Mouse (Mus musculus): ENCODE measurements around the gene Tmem63b. TPM values are rescaled to one million over a fixed set of nuclear protein-coding genes. Genes with fewer than 3 reads are reported as not detected.
A peak's percentile ranks its signal among the peaks of the same experiment; 100 is the strongest.

The Tmem63b gene
- total and polyA plus RNA-seq, 2 experiments from 2014 or later: 139 to 252 TPM

DNA sequence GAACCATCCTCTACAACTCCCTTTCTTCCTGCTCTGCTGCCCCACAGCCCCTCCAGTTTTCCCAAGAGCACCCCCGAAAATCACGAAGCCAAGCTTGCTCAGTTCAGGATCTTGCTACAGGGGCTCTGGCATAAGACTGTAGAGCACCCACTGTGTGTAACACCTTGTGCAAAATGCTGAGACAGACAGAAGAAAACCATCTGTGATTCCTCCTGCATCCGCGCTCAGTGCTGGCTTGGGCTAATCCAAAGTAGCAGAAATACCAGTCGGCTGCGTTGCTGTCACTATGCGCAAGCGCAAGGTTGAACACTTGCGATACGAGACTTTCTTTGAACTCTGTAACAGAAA is 37.8 kb upstream of the Tmem63b start:
- H3K4me3 ChIP-seq (ENCODE audit: low read length): no peak overlapping the region

DNA sequence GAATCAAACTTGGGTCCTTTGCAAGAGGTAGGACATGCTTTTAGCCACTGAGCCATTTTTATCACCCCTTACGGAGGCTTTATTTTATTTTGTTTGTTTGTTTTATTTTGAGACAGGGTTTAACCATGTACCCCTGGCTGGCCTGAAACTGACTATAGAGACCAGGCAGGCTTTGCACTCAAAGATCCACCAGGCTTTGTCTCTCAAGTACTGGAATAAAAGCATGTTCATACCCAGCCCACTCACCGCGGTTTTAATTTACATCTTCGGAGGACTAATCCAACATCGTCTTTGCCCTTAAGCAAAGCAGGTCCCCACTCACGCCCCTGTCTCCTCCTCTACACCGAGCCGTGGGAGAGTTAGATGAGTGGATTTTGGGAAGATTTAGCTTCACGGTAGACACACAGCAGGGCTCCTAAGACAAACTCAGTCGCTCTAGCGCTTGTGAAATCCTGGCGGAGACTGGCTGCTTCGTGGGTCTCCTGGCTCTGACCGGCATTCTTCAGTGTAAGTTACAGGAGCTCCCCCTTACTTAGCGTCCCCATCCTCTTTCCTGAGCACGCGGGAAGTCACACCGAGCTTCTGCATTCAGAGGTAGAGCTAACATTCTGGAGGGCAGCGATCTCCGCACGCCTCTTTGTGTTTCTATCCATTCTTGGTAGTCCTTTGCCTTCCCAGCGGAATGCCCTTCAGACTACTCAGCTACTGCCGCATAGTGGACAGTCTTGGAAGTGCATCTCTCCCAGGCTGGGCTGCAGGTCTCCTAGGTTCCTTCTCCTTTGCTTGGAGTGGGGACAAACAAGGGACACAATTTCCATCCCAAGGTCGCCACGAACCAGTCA is 37.2 kb upstream of the Tmem63b start:
- 0 out of 2 replicates have a peak, but pooled peaks cover 4% of the 10 kb centered on the region for H3K4me1 ChIP-seq (ENCODE audit: insufficient read depth, low read length)
- WGBS: 3% methylated on average over 25 of the region's 25 CpGs
- H3K36me3 ChIP-seq (ENCODE audit: insufficient read depth, low read length): no peaks in the 10 kb centered on the region
- H3K4me3 ChIP-seq (ENCODE audit: low read length): peak overlapping the region; percentile 50
- peak; percentile 100 for TF ChIP-seq CTCF (IDR thresholded peaks at IDR 0.05; ENCODE audit: low read depth)
- no peaks in the 10 kb centered on the region for H3K27me3 ChIP-seq (ENCODE audit: insufficient read depth, low read length)
- peak overlapping the region; percentile 62 for H3K9ac ChIP-seq (replicated peaks; ENCODE audit: low read length)
- ATAC-seq (peak; percentile 60), DNase-seq (ENCODE audit: low spot score) (peak; percentile 94)
- H3K27ac ChIP-seq: peak overlapping the region; percentile 79
- peak overlapping the region; percentile 80 for H3K4me2 ChIP-seq (ENCODE audit: low read depth, low read length)
- H3K9me3 ChIP-seq (ENCODE audit: low read length): no peaks in the 10 kb centered on the region

More for the DNA sequence above, 37.8 kb upstream of the Tmem63b start:
- no peak for DNase-seq (ENCODE audit: low spot score)
- no peak for TF ChIP-seq CTCF (IDR thresholded peaks at IDR 0.05; ENCODE audit: low read depth)
- ATAC-seq: peak; percentile 24; the same call in 1 of the 2 replicates
- H3K36me3 ChIP-seq (ENCODE audit: insufficient read depth, low read length): no peaks in the 10 kb centered on the region
- H3K4me2 ChIP-seq (ENCODE audit: low read depth, low read length): no peak overlapping the region; the same call in 1 of the 2 replicates
- H3K9ac ChIP-seq (replicated peaks; ENCODE audit: low read length): no peak overlapping the region
- 85% methylated on average over 10 of the region's 10 CpGs for WGBS
- H3K9me3 ChIP-seq (ENCODE audit: low read length): no peaks in the 10 kb centered on the region
- H3K4me1 ChIP-seq (ENCODE audit: insufficient read depth, low read length): 0 out of 2 replicates have a peak, but pooled peaks cover 4% of the 10 kb centered on the region
- no peaks in the 10 kb centered on the region for H3K27me3 ChIP-seq (ENCODE audit: insufficient read depth, low read length)
- peak overlapping the region; percentile 79; the same call in 1 of the 2 replicates for H3K27ac ChIP-seq

DNA sequence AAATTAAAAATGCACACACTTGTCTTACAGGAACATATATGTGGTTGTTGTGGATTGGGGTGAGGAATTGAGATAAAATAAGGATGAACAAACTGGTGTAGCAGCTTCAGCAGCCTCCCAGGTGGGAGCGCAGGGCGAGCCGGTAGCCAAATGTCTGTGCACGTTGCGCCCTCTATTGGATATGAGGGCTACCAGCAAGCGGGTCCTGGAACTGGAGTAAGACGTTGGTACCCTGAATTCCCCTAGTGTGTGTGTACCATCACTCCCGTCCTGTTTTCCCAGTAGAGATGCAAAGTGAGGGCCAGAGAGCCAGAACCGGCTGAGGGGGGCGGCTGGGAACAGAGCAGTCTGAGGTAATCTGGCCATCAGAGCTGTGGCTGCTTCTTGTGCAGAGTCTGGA is 31.6 kb upstream of the Tmem63b start:
- Histone ChIP-seq H3K27me3 (ENCODE audit: insufficient read depth, low read length) (no peaks in the 10 kb centered on the region), H3K27ac (no peak overlapping the region), H3K4me2 (ENCODE audit: low read depth, low read length) (no peak overlapping the region), H3K4me3 (ENCODE audit: low read length) (no peak overlapping the region), H3K4me1 (ENCODE audit: insufficient read depth, low read length) (no peaks in the 10 kb centered on the region), H3K36me3 (ENCODE audit: insufficient read depth, low read length) (no peaks in the 10 kb centered on the region), H3K9ac (replicated peaks; ENCODE audit: low read length) (no peak overlapping the region), H3K9me3 (ENCODE audit: low read length) (no peaks in the 10 kb centered on the region)
- DNase-seq (ENCODE audit: low spot score) (peak; percentile 85), ATAC-seq (peak; percentile 80)
- TF ChIP-seq CTCF (IDR thresholded peaks at IDR 0.05; ENCODE audit: low read depth): peak; percentile 86
- WGBS: 9% methylated on average over 10 of the region's 10 CpGs

GRCm38 (mm10) chr17:45711525-45711924 is 24.8 kb upstream of the Tmem63b start:
- TF ChIP-seq CTCF (IDR thresholded peaks at IDR 0.05; ENCODE audit: low read depth): no peak
- WGBS: 65% methylated on average over 3 of the region's 3 CpGs
- no peak overlapping the region for H3K4me3 ChIP-seq (ENCODE audit: low read length)
- H3K27me3 ChIP-seq (ENCODE audit: insufficient read depth, low read length): no peaks in the 10 kb centered on the region
- no peak overlapping the region for H3K27ac ChIP-seq
- no peak for DNase-seq (ENCODE audit: low spot score)
- ATAC-seq: no peak
- no peak overlapping the region for H3K9ac ChIP-seq (replicated peaks; ENCODE audit: low read length)
- H3K4me2 ChIP-seq (ENCODE audit: low read depth, low read length): no peak overlapping the region
- H3K9me3 ChIP-seq (ENCODE audit: low read length): no peaks in the 10 kb centered on the region
- H3K36me3 ChIP-seq (ENCODE audit: insufficient read depth, low read length): no peaks in the 10 kb centered on the region
- no peaks in the 10 kb centered on the region for H3K4me1 ChIP-seq (ENCODE audit: insufficient read depth, low read length)

DNA sequence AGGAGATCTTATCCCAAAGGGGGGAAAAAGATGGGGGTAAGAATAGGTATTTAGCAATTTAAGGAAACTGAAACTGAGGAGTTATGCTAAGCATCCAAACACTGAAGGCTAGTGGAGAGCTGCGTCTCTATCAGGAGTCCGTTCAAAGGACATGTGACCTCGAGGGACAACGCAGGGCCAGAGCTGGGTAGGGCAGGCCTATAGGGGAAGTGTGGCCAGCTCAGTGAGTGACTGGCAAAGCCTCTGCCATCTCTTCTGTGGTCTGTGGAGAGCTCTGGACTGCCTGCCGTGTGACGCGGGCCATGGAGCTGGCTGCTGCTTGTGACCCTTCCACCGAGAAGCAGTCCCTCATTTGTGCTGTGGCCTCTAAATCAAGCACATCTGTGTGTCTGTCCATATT is 23.7 kb upstream of the Tmem63b start:
- 77% methylated on average over 8 of the region's 8 CpGs for WGBS
- H3K4me1 ChIP-seq (ENCODE audit: insufficient read depth, low read length): no peaks in the 10 kb centered on the region
- no peak for TF ChIP-seq CTCF (IDR thresholded peaks at IDR 0.05; ENCODE audit: low read depth)
- H3K27ac ChIP-seq: no peak overlapping the region
- no peak overlapping the region for H3K4me3 ChIP-seq (ENCODE audit: low read length)
- no peak overlapping the region for H3K9ac ChIP-seq (replicated peaks; ENCODE audit: low read length)
- ATAC-seq: no peak
- H3K36me3 ChIP-seq (ENCODE audit: insufficient read depth, low read length): no peaks in the 10 kb centered on the region
- DNase-seq (ENCODE audit: low spot score): no peak
- H3K9me3 ChIP-seq (ENCODE audit: low read length): no peaks in the 10 kb centered on the region
- no peak overlapping the region for H3K4me2 ChIP-seq (ENCODE audit: low read depth, low read length)
- H3K27me3 ChIP-seq (ENCODE audit: insufficient read depth, low read length): no peaks in the 10 kb centered on the region

DNA sequence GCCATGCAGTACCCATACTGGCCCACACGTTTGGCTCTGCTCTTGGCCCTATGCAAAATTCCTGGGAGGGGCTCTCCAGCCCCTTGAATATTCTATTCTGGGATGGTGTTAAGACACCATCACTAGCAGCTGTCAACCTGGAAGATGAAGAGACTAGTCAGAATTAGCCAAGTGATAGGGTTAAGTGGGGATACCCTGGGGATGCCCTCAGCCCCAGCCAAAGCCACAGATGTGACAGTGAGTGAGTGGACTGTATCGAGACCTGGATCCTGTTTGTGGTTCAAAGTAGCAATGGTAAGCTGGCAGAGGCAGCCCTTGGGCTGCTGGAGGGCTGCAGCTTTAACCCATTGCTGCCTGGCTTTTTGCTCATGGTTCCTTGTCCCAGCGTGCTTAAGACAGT is 23.1 kb upstream of the Tmem63b start:
- H3K9ac ChIP-seq (replicated peaks; ENCODE audit: low read length): no peak overlapping the region
- H3K27me3 ChIP-seq (ENCODE audit: insufficient read depth, low read length): no peaks in the 10 kb centered on the region
- no peak overlapping the region for H3K27ac ChIP-seq
- H3K4me3 ChIP-seq (ENCODE audit: low read length): no peak overlapping the region
- WGBS: 43% methylated on average over 3 of the region's 3 CpGs
- ATAC-seq: no peak
- H3K4me2 ChIP-seq (ENCODE audit: low read depth, low read length): no peak overlapping the region
- no peaks in the 10 kb centered on the region for H3K4me1 ChIP-seq (ENCODE audit: insufficient read depth, low read length)
- no peaks in the 10 kb centered on the region for H3K36me3 ChIP-seq (ENCODE audit: insufficient read depth, low read length)
- no peak for DNase-seq (ENCODE audit: low spot score)
- no peak for TF ChIP-seq CTCF (IDR thresholded peaks at IDR 0.05; ENCODE audit: low read depth)
- no peaks in the 10 kb centered on the region for H3K9me3 ChIP-seq (ENCODE audit: low read length)

GRCm38 (mm10) chr17:45708179-45708578 is 21.5 kb upstream of the Tmem63b start:
- Histone ChIP-seq H3K9me3 (ENCODE audit: low read length) (no peaks in the 10 kb centered on the region), H3K4me1 (ENCODE audit: insufficient read depth, low read length) (no peaks in the 10 kb centered on the region), H3K36me3 (ENCODE audit: insufficient read depth, low read length) (no peaks in the 10 kb centered on the region), H3K4me3 (ENCODE audit: low read length) (no peak overlapping the region), H3K4me2 (ENCODE audit: low read depth, low read length) (no peak overlapping the region), H3K27ac (no peak overlapping the region), H3K9ac (replicated peaks; ENCODE audit: low read length) (no peak overlapping the region), H3K27me3 (ENCODE audit: insufficient read depth, low read length) (no peaks in the 10 kb centered on the region)
- TF ChIP-seq CTCF (IDR thresholded peaks at IDR 0.05; ENCODE audit: low read depth): no peak
- DNase-seq (ENCODE audit: low spot score) (no peak), ATAC-seq (no peak)
- WGBS: 78% methylated on average over 8 of the region's 8 CpGs
